Mouse (Mus musculus) brain, adult 10 weeks (tissue): ENCODE measurements around the gene Dync1li1. TPM values are rescaled to one million over a fixed set of nuclear protein-coding genes. Genes with fewer than 3 reads are reported as not detected.

Experiments
- polyA plus RNA-seq: library from polyadenylated mRNA; stranded (reverse); fragments of 350-450 nt; fragmentation: Illumina TruSeq; extraction: RNeasy Lipid Tissue Mini Kit (QIAGEN cat#74804); gene quantifications from one replicate; pipeline ENCODE4 v1.2.3, GENCODE M21; 2015; ENCODE audit warnings: low read depth, low replicate concordance

Dync1li1 gene
- polyA plus RNA-seq, result 80.3 TPM

DNA sequence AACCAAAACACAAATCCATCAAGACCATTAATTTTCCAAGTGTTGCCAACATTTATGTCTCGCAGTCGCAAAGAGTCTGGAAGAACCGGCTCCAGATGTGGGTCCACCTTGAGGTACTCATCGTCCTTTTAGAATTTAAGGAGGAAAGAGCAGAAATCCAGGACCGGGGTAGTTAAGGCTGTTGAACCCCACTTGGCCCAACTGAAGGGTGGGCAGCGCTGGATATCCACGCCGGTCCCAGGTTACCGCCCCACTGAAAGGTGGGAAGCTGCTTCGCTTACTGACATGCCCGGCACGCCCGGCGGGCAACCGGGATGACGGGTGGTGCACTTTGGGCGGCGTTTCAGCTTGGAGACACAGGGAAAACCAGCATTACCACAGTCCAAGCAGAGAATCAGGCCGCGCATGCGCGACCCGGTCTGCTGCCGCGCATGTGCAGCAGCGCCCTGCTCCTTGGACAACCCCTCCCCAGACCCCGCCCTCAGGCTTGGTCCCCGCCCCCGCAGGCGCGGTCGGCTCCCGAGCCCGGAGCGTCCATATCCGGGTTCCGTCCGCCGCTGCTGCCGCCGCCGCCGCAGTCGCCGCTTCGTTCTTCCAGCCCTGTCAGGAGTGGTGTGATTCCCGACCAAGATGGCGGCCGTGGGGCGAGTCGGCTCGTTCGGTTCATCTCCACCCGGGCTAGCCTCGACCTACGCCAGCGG lies at the start of gene Dync1li1:
Gene Dync1li1, plus strand, starts transcription at position 539 of the 701 bp plus-strand sequence.

DNA sequence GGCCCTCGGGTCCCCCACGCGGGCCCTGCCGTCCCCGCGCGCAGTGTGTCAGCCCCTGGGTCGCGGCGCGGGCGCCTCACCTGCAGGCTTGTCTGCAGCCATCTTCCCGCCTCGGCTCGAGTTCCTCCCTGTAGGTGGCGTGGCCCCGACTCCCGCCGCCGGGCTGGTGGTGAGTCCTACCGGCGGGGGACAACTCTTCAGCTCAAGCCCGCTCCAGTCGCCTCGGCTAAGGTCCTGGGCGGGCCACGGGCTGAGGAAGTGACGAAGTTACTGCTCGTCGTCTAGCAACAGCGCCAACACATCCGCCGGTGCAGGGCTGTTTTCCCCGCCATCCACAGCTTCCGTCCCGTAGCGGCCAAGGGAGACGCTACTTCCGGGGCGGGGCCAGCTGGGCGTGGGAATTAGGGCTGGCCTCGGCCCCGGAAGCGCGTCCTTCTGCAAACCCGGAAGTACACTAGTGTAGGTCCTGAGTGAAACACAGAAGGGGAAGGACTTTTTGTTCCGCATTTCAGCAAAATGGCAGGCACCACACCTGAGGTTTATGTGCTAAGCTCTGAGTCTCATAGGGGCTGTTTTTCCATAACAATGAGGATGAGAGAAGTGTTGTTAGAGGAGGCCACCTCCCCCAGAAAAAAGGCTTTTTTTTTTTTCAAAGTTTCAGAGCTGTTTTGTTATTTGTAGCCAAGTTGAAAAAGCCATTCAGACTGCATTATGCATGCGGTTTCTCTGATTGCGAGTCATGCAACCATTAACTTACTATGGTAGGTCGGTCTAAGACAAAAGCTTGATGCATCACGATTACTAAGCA lies 48.5 kb upstream of the Dync1li1 start, which contains the start of gene Cnot10:
Gene Cnot10, minus strand, starts transcription at position 346 of the 808 bp plus-strand sequence.

DNA sequence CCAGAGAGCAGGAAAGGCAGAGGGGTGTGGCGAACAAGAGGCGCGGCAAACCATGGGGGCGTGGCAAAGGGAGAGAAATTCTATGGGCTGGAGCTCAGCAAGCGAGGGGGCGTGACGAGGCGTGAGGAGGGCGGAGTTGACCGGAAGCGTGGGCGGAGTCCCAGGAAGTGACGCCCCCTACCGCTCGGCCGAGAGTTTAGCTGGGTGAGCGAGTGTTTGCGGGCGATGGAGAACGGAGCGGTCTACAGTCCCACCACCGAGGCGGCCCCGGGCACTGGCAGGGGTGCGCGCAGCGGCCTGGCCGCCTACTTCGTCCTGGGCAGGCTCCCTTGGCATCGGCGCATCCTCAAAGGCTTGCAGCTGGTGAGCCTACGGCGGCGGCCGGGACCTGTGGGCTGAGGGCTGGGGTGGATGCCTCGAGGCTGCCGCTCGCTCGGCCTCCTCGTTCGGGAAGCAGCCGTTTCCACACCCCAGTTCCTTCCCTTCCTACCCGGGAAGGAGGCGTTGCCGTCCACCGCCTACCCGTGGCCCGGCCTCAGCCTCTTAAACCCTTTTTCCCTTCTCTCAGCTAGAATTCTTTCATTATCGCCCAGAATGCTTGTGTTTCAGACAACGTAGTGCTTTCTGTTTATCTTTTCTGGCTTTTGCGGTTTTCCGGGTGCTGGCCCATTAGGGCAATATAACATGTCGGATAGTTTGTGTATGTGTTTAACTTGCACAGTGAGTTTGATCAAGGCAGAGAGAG lies 42.6 kb downstream of the Dync1li1 start, which contains the start of gene Cmtm6:
Gene Cmtm6, plus strand, starts transcription at position 106 of the 745 bp plus-strand sequence.

Other genes with a start within 250 kb of the Dync1li1 start
- not detected for gene Ccr4, start 183.9 kb upstream of the Dync1li1 start, polyA plus RNA-seq
- not detected for gene C130032M10Rik, start 173.1 kb upstream of the Dync1li1 start, polyA plus RNA-seq
- 0.19 TPM for gene Trim71, start 124.4 kb upstream of the Dync1li1 start, polyA plus RNA-seq
- gene Cnot10, start 48.6 kb upstream of the Dync1li1 start, polyA plus RNA-seq, result 48.7 TPM
- 20.5 TPM for gene Cmtm6, start 42.3 kb downstream of the Dync1li1 start, polyA plus RNA-seq
- 6.4 TPM for gene Cmtm7, start 93.1 kb downstream of the Dync1li1 start, polyA plus RNA-seq
- gene Cmtm8, start 155.4 kb downstream of the Dync1li1 start, polyA plus RNA-seq, result 5.6 TPM
- 73.9 TPM for gene Gpd1l, start 245.2 kb downstream of the Dync1li1 start, polyA plus RNA-seq